Mouse (Mus musculus): ENCODE results near the gene Rrad. TPM values are rescaled to one million over a fixed set of nuclear protein-coding genes. Genes with fewer than 3 reads are reported as not detected.

Gene Rrad
- polyA plus RNA-seq, 1 experiment from 2014 or later, result 4.1 TPM

Other genes starting within 250 kb of the Rrad start
- gene Cmtm4, start 235.5 kb downstream of the Rrad start, polyA plus RNA-seq (2014; fragmentation: Nextera tagmentation; extraction: Ambion mirVana), result 1.2 and 1.3 TPM in 2 replicates
- gene Dync1li2, start 188.3 kb downstream of the Rrad start, polyA plus RNA-seq (2014; fragmentation: Nextera tagmentation; extraction: Ambion mirVana), result 31.4 and 33.1 TPM in 2 replicates
- gene Terb1, start 121.4 kb downstream of the Rrad start, polyA plus RNA-seq (2014; fragmentation: Nextera tagmentation; extraction: Ambion mirVana), result 0.05 TPM in 1 of 2 replicates, not detected in the other
- 77.3 and 77.7 TPM in 2 replicates for gene Nae1, start 96.7 kb downstream of the Rrad start, polyA plus RNA-seq (2014; fragmentation: Nextera tagmentation; extraction: Ambion mirVana)
- gene Car7, start 96.6 kb downstream of the Rrad start, polyA plus RNA-seq (2014; fragmentation: Nextera tagmentation; extraction: Ambion mirVana), result 2.1 and 2.3 TPM in 2 replicates
- 10.6 and 11.1 TPM in 2 replicates for gene Pdp2, start 39.9 kb downstream of the Rrad start, polyA plus RNA-seq (2014; fragmentation: Nextera tagmentation; extraction: Ambion mirVana)
- 0.18 and 0.34 TPM in 2 replicates for gene Cdh16, start 6.9 kb downstream of the Rrad start, polyA plus RNA-seq (2014; fragmentation: Nextera tagmentation; extraction: Ambion mirVana)
- gene Ciao2b, start 10.6 kb upstream of the Rrad start, polyA plus RNA-seq (2014; fragmentation: Nextera tagmentation; extraction: Ambion mirVana), result 93.1 and 94.0 TPM in 2 replicates
- 2.0 and 2.3 TPM in 2 replicates for gene Ces2a, start 102.7 kb upstream of the Rrad start, polyA plus RNA-seq (2014; fragmentation: Nextera tagmentation; extraction: Ambion mirVana)
- not detected in 2 replicates for gene Ces2b, start 200.2 kb upstream of the Rrad start, polyA plus RNA-seq (2014; fragmentation: Nextera tagmentation; extraction: Ambion mirVana)
- not detected in 2 replicates for gene Ces2c, start 215.7 kb upstream of the Rrad start, polyA plus RNA-seq (2014; fragmentation: Nextera tagmentation; extraction: Ambion mirVana)

Data from liver, embryonic 11.5 days (tissue).